Mouse (Mus musculus): ENCODE measurements around the gene Zcchc10. TPM values are rescaled to one million over a fixed set of nuclear protein-coding genes. Genes with fewer than 3 reads are reported as not detected.
A peak's percentile ranks its signal among the peaks of the same experiment; 100 is the strongest.
"Not testable (repeated sequence)": the region's sequence is repeated elsewhere in the genome, so short reads cannot be mapped to it uniquely, and the experiment has no call there.

Gene Zcchc10
- 10 to 100 TPM in 2 of 4 experiments, 1 to 10 TPM in 2; 7.2 to 13.0 (median 9.8) TPM for total RNA-seq (2022)

- DNase-seq (ENCODE audit: low spot score in 2 of 2) = peak; percentile 77 to 83
Measured at GRCm38 (mm10) chr11:53324512-53324968, at the start of gene Zcchc10. Zcchc10 (plus strand) TSS chr11:53324679.

DNA sequence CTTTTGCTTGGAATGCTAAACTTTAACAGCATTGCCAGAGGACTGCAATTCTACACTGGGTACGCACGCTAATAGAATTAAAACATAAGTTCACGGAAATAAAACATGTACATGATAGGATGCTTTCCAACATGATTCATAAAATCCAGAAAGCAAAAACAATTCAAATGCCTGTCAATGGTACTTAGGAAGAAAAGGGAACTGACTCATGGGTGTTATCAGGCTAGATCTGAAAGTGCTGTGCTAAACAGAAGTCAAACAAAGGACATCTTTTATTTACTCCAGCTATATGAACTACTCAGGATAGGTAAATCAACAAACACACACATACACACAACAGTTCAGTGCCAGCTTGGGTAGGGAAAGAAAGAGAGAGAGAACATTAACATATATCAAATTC, 49.1 kb upstream of the Zcchc10 start:
- DNase-seq (ENCODE audit: low spot score in 2 of 2) = no peak

DNA sequence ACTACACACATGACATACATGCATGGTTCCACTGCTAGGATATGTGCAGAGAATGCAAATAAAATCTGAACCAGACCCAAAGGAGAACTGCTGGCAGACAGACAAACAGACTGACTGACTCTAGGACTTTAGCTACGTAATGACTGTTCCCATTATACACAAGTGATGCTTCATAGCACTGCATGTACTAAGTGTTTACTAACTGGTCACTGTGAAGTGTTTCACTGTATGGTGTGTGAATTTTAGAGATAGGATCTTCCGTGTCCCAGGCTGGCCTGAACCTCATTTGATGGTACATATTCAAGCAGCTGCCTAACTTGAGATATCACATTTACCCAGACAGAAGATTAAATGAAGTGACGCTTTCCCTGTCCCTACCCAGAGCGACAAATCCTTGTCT, 46.1 kb upstream of the Zcchc10 start:
- DNase-seq (ENCODE audit: low spot score in 2 of 2) = no peak

- no peak for DNase-seq (ENCODE audit: low spot score in 2 of 2)
Measured at GRCm38 (mm10) chr11:53285885-53286284, 38.6 kb upstream of the Zcchc10 start.

- DNase-seq (ENCODE audit: low spot score in 2 of 2) = not testable (repeated sequence)
Measured at GRCm38 (mm10) chr11:53290187-53290586, 34.3 kb upstream of the Zcchc10 start.

- no peak for DNase-seq (ENCODE audit: low spot score in 2 of 2)
Measured at GRCm38 (mm10) chr11:53290871-53291270, 33.6 kb upstream of the Zcchc10 start.

DNA sequence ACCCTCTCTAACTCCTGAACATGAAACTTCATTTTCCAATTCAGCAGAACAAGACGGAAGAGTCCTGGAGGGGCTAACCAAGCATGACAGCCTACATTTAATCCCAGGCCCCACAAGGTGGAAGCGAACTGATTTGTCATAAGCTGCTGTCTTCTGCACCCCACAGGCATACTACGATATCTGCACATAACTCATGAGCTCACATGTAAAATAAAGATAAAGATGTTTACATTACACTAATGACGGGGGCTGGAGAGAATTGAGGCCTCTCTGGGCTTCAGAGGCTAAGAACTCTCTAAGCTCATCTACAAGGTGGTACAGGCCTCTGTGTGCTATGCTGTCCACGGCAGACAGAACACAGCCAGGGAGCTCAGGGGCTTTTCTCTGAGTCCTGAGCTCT, 30.0 kb upstream of the Zcchc10 start:
- no peak for DNase-seq (ENCODE audit: low spot score in 2 of 2)

DNA sequence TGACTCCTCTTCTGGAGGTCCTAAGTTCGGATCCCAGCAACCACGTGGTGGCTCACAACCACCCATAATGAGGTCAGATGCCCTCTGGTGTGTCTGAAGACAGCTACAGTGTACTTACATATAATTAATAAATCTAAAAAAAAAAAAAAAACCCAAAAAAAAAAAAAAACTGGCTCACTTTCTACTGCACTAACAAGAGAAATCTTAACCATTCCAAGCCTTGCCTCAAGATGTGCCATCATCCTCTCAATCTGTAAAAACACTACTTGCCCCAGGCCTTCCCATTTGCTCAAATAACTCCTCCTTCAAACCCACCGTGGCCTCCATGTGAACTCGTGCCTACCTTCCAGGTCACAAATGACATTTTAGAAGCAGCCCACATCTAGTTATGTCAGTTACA, 27.6 kb upstream of the Zcchc10 start:
- DNase-seq (ENCODE audit: low spot score in 2 of 2) = no peak

DNA sequence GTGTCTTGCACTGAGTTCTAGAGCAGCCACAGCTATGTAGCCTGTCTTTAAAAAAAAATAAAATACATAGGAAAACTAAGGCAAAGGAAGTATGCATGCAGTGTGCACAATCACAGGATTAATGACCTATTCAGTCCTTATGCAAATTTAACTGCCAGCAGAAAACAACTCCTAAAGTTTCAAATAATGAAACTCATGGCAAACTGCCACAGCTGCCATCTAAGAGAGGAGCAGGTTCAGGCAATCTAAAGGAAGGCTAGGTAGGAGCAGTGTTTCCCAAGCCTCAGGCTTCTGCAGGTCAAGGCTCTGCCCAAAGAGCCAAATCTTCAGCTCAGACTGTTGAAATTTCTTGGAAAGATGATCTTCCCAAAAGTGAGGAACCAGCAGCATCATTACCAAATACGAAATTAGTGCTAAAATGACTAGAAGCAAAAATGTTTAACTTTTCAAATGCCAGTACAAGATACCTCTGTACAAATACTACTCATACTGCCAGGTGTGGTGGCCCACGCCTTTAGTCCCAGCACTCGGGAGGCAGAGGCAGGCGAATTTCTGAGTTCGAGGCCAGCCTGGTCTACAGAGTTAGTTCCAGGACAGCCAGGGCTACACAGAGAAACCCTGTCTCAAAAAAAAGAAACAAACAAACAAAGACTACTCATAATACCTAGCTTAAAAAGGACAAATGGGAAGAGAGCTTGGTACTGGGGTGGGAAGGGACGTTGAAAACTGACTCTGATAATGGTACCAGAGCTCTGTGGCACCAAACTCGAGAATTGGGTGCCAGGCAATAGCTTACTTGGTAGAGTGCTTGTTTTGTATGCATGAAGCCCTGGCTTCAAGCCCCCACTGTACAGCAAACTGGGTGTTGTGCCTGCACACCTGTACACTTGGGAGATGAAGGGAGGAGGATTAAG, 26.3 kb upstream of the Zcchc10 start:
- no peak for DNase-seq (ENCODE audit: low spot score in 2 of 2)

DNA sequence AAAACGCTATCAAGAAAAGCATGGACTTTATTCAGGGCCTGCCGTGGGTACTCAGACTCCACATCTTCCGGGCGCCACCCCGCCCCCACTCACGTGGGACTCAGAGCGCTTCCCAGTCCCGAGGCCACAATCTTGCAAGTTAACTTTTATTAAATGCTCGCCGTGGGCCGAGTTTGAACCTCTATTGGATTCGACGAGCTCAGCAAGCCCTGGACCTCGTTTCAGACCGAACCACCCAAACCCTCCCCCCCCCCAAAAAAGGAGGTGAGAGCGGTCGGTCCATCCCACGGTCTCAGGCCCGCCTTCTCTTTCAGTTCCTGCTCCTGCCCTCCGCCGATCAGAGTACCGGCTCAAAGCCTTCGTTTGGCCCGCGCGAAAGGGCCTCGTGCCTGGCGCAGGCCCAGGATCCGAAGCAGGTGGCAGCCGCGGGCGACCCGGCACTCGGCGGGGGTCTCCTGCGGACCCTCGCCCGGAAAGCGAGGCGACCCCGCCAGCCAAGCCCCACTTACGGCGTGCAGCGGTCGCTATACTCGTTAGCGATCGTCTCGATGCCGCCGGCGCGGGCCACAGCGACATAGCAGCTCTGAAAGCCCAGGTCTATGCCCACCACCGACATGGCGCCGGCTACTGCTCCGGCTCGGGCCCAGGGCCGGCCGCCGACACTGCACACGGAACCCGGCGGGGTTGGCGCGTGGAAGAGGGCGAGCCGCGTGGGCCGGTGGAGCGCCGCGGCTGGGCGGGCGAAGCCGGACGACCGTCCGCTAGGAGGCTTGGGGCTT, 24.7 kb upstream of the Zcchc10 start:
- peak; percentile 33 to 50 for DNase-seq (ENCODE audit: low spot score in 2 of 2)

DNA sequence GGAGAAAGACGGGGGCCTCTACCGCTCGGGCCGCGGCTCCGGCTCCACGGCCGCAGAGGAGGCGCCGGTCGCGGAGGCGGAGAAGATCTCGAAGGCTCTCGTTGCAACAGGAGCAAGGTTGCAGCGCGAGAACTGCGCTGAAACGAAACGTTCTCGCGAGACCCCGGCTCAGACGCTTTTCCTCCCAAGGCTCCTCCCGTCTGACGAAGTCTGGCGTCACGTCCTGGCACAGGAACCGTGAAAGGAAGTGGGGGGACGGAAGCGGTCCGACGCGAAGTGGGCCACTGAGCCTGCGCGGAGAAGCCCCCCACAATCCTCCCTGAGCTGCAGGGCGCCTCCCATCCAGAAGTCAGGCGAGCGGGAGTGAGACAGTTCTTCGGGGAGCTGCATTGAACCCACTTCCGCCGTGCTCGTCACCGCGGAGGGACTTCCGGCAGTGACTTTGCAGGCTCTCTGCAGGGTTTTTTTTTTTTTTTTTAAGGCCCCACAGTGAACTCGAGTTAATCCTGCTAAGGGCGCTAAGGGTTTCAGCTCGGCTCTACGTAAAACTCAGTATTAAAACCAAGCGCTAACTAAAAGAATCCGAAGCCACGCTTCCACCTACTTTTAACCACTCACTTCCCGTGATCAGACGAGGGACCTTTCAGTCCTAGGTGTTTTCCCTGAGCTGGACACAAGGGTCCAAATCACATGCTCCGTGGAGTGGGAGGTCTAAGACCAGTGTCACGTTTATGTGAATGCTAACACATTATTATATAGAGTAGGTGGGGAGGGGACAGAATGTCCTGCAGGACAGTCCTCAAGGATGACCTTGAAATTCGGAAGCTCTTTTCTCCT, 23.9 kb upstream of the Zcchc10 start, which contains the start of gene Hspa4:
TSS of gene Hspa4 (minus strand) at position 128 of the 837 bp plus-strand sequence.
- DNase-seq (ENCODE audit: low spot score in 2 of 2) = peak; percentile 96 to 97

GRCm38 (mm10) chr11:53301167-53301515, 23.3 kb upstream of the Zcchc10 start:
- DNase-seq (ENCODE audit: low spot score in 2 of 2) = no peak

- no peak for DNase-seq (ENCODE audit: low spot score in 2 of 2)
Measured at GRCm38 (mm10) chr11:53304044-53304840, 20.2 kb upstream of the Zcchc10 start.

- no peak for DNase-seq (ENCODE audit: low spot score in 2 of 2)
Measured at GRCm38 (mm10) chr11:53306965-53307364, 17.5 kb upstream of the Zcchc10 start.

DNA sequence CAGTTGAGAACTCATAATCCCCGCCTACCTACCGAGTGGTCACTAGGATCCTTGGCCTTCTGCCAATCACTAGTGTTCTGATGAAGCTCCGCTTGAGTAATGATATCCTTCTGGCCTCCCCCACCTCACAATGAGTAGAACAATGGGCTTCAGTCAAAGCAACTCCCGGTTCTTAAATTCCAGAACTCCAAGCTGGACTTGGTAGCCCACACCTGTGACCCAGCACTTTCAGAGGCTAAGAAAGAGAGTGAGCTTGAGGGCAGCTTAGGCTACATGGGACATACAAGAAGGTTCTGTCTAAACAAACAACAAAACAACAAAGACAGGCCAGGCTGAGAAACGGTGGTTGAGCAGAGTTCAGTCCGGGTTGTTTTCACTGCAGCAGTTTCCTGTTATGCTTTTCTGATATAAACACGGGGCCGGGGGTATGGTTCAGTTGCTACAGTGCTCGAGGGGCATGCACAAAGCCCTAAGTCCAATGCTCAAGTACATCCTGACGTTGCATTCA, 16.9 kb upstream of the Zcchc10 start:
- no peak for DNase-seq (ENCODE audit: low spot score in 2 of 2)

- no peak for DNase-seq (ENCODE audit: low spot score in 2 of 2)
Measured at GRCm38 (mm10) chr11:53308251-53308864, 16.1 kb upstream of the Zcchc10 start.

DNA sequence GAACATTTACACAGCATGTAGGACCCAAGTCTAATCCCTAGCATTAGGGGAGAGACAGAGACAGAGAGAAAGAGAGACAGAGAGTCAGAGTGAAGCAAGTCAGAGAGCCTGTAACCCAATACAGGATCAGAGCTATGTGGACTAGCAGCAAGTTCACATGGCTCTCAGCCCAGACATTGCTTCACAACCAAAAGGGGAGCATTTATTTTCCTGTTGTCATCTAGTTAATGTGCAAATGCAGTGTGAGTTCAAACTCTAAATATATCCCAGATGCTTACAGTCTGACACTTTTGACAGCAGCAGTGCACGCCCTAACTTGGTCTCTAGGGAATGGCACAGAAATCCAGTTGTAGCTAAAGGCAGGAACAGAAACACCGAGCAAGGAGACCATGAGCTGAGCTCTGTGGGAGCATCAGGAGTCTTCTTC, 15.6 kb upstream of the Zcchc10 start:
- DNase-seq (ENCODE audit: low spot score in 2 of 2) = no peak

- no peak for DNase-seq (ENCODE audit: low spot score in 2 of 2)
Measured at GRCm38 (mm10) chr11:53311385-53311784, 13.1 kb upstream of the Zcchc10 start.

DNA sequence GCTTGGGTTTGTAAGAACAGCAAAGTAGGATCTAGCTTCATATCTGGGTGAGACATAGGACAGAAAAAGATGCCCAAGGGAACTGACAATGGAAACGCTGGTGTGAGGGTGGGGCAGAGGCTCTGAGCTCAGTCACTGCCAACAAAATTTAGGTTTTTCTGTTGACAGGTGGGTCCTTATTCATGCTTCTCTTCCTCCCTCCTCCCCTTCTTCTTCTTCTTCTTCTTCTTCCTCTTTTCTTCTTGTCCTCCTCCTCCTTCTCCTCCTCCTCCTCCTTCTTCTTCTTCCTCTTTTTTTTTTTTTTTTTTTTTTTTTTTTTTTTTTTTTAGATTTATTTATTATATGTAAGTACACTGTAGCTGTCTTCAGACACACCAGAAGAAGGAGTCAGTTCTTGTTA, 11.7 kb upstream of the Zcchc10 start:
- DNase-seq (ENCODE audit: low spot score in 2 of 2) = not testable (repeated sequence)

GRCm38 (mm10) chr11:53314770-53315173, 9.7 kb upstream of the Zcchc10 start:
- DNase-seq (ENCODE audit: low spot score in 2 of 2) = no peak
